Mouse (Mus musculus) heart, adult 2 months (tissue): ENCODE data around the gene Nckap5. TPM values are rescaled to one million over a fixed set of nuclear protein-coding genes. Genes with fewer than 3 reads are reported as not detected.

Experiments used
- DNase-seq, 2 experiments: peaks; one replicate each; pipeline ENCODE4 v3.0.0; 2021
- H3K27ac ChIP-seq: fragments of 200-600 bp; 2 replicates; pipeline ENCODE4 v1.8.1; 2022
- H3K27me3 ChIP-seq: fragments of 200-500 bp; 2 replicates; pipeline ENCODE4 v1.6.1; 2012; ENCODE audit warnings: mild to moderate bottlenecking, low read length, inconsistent platforms, mixed read lengths; ENCODE audit not compliant: control insufficient read depth, insufficient read depth
- H3K36me3 ChIP-seq: fragments of 200-500 bp; 2 replicates; pipeline ENCODE4 v1.6.1; 2012; ENCODE audit warnings: low read length, inconsistent platforms; ENCODE audit not compliant: control insufficient read depth, insufficient read depth
- H3K4me1 ChIP-seq: fragments of 200-500 bp; 2 replicates; pipeline ENCODE4 v1.6.1; 2011; ENCODE audit warnings: low read length; ENCODE audit not compliant: control insufficient read depth, insufficient read depth
- H3K4me3 ChIP-seq: fragments of 200-600 bp; 2 replicates; pipeline ENCODE4 v1.8.1; 2022
- H3K79me2 ChIP-seq: fragments of 200-500 bp; replicated peaks from 2 replicates; pipeline ENCODE4 v1.6.1; 2012; ENCODE audit warnings: mild to moderate bottlenecking, inconsistent platforms, low read length, moderate library complexity, mixed read lengths; ENCODE audit not compliant: control insufficient read depth, insufficient read depth
- H3K9ac ChIP-seq: fragments of 200-500 bp; 2 replicates; pipeline ENCODE4 v1.6.1; 2012; ENCODE audit warnings: low read depth, mild to moderate bottlenecking, control low read depth, inconsistent platforms, low read length, mixed read lengths
- CTCF ChIP-seq: fragments of 200-600 bp; IDR thresholded peaks from 2 replicates; pipeline ENCODE4 v1.8.1; 2022; ENCODE audit warnings: antibody characterized with exemption, mild to moderate bottlenecking, moderate library complexity
- EP300 ChIP-seq: fragments of 200-500 bp; IDR thresholded peaks from 2 replicates; pipeline ENCODE4 v1.6.1; 2011; ENCODE audit warnings: low read depth, low read length, control low read depth; ENCODE audit not compliant: insufficient read depth
- POLR2A ChIP-seq: fragments of 200-500 bp; IDR thresholded peaks from 2 replicates; pipeline ENCODE4 v1.6.1; 2011; ENCODE audit warnings: mild to moderate bottlenecking, low read depth, low read length, control low read depth; ENCODE audit not compliant: insufficient read depth
- WGBS: fragments of 180-500 bp; shearing (Covaris S2); methylation state at CpG from one replicate; pipeline ENCODE4 v1.1.7; 2018; 5-methylcytosine and 5-hydroxymethylcytosine counted together
- intact Hi-C: fragments of 180-260 bp; cut with DNase I; formaldehyde crosslinking; loops from one replicate; pipeline ENCODE4 v1.15.1; 2025
- polyA plus RNA-seq: library from polyadenylated mRNA; depleted of rRNA; stranded (reverse); fragments of >200 nt; gene quantifications from 2 replicates; pipeline ENCODE4 v1.2.3, GENCODE M21; 2012
- total RNA-seq, 2 experiments: library from RNA; stranded (reverse); gene quantifications; 2 replicates each; pipeline ENCODE4 v1.2.3; 2021

Nckap5 gene
- total and polyA plus RNA-seq, 3 experiments = 2.8 to 9.6 (median 6.0) TPM

GRCm38 (mm10) chr1:126568520-126569197, 261.9 kb downstream of the Nckap5 start:
- Histone ChIP-seq H3K79me2 (no peaks in the 10 kb centered on the region), H3K27ac (no peak overlapping the region), H3K4me3 (no peak overlapping the region), H3K9ac (no peak overlapping the region), H3K27me3 (no peaks in the 10 kb centered on the region), H3K36me3 (no peaks in the 10 kb centered on the region), H3K4me1 (no peaks in the 10 kb centered on the region)
- intact Hi-C loops = no loop called here
- WGBS = 94% methylated on average over 8 of the region's 8 CpGs
- peak in 1 of 2 experiments; percentile 26 for DNase-seq
- TF ChIP-seq CTCF = peak; percentile 64
- no peak for TF ChIP-seq POLR2A

- DNase-seq = no peak
- no peaks in the 10 kb centered on the region for H3K4me1 ChIP-seq
- no peaks in the 10 kb centered on the region for H3K27me3 ChIP-seq
- TF ChIP-seq CTCF = no peak
- no peak for TF ChIP-seq POLR2A
- WGBS = 61% methylated on average over 3 of the region's 3 CpGs
- H3K79me2 ChIP-seq = no peaks in the 10 kb centered on the region
- no peak overlapping the region for H3K9ac ChIP-seq
- H3K4me3 ChIP-seq = no peak overlapping the region
- intact Hi-C loops = no loop called here
- H3K36me3 ChIP-seq = no peaks in the 10 kb centered on the region
- no peak overlapping the region for H3K27ac ChIP-seq
These were observed 265.4 kb downstream of the Nckap5 start for GRCm38 (mm10) chr1:126565151-126565725.

- TF ChIP-seq POLR2A = no peak
- TF ChIP-seq CTCF = no peak
- TF ChIP-seq EP300 = no peak
- Histone ChIP-seq H3K4me1 (no peaks in the 10 kb centered on the region), H3K79me2 (no peaks in the 10 kb centered on the region), H3K27me3 (no peaks in the 10 kb centered on the region), H3K4me3 (no peak overlapping the region), H3K9ac (no peak overlapping the region), H3K36me3 (no peaks in the 10 kb centered on the region), H3K27ac (no peak overlapping the region)
- no peak for DNase-seq
- 89% methylated on average over 7 of the region's 7 CpGs for WGBS
- intact Hi-C loops = no loop called here
These were observed 269.7 kb downstream of the Nckap5 start for GRCm38 (mm10) chr1:126560931-126561330.

GRCm38 (mm10) chr1:126557791-126558294, 272.8 kb downstream of the Nckap5 start:
- H3K4me3 ChIP-seq = no peak overlapping the region
- H3K79me2 ChIP-seq = no peaks in the 10 kb centered on the region
- H3K4me1 ChIP-seq = no peaks in the 10 kb centered on the region
- H3K27me3 ChIP-seq = no peaks in the 10 kb centered on the region
- no peak overlapping the region for H3K27ac ChIP-seq
- 90% methylated on average over 12 of the region's 12 CpGs for WGBS
- intact Hi-C loops = no loop called here
- no peak for DNase-seq
- H3K36me3 ChIP-seq = no peaks in the 10 kb centered on the region
- H3K9ac ChIP-seq = no peak overlapping the region
- TF ChIP-seq EP300 = no peak
- TF ChIP-seq POLR2A = no peak
- no peak for TF ChIP-seq CTCF

- Histone ChIP-seq H3K36me3 (no peaks in the 10 kb centered on the region), H3K27ac (no peak overlapping the region), H3K9ac (no peak overlapping the region), H3K27me3 (no peaks in the 10 kb centered on the region), H3K4me1 (no peaks in the 10 kb centered on the region), H3K79me2 (no peaks in the 10 kb centered on the region), H3K4me3 (no peak overlapping the region)
- intact Hi-C loops = no loop called here
- DNase-seq = no peak
- 85% methylated on average over 7 of the region's 7 CpGs for WGBS
- no peak for TF ChIP-seq EP300
- no peak for TF ChIP-seq POLR2A
- no peak for TF ChIP-seq CTCF
These were observed 282.6 kb downstream of the Nckap5 start for GRCm38 (mm10) chr1:126547979-126548378.

- Histone ChIP-seq H3K36me3 (no peaks in the 10 kb centered on the region), H3K9ac (no peak overlapping the region), H3K27me3 (no peaks in the 10 kb centered on the region), H3K27ac (no peak overlapping the region), H3K79me2 (no peaks in the 10 kb centered on the region), H3K4me1 (no peaks in the 10 kb centered on the region), H3K4me3 (no peak overlapping the region)
- DNase-seq = no peak
- WGBS = 58% methylated on average over 4 of the region's 4 CpGs
- TF ChIP-seq POLR2A = no peak
- TF ChIP-seq EP300 = no peak
- TF ChIP-seq CTCF = no peak
- intact Hi-C loops = no loop called here
These were observed 286.1 kb downstream of the Nckap5 start for GRCm38 (mm10) chr1:126544471-126544870.
